Mouse (Mus musculus): ENCODE data around the gene Cdc42bpb.

- TF ChIP-seq CTCF (IDR thresholded peaks at IDR 0.05; ENCODE audit: borderline replicate concordance, extremely low read depth, insufficient read depth, insufficient read length) (no peak), POLR2A (IDR thresholded peaks at IDR 0.05; ENCODE audit: borderline replicate concordance, extremely low read depth, insufficient read depth, insufficient read length, poor library complexity, severe bottlenecking) (0 out of 2 replicates have a peak, but pooled peaks have one; percentile 9)
Observed at GRCm38 (mm10) chr12:111376826-111377331, 639 bp downstream of the Cdc42bpb start.

All from brain, embryonic 14.5 days (tissue).